Mouse (Mus musculus) lung, adult 2 months (tissue): Measurements from ENCODE around the gene Anxa5.

Experiments used
- CTCF ChIP-seq: fragments of 200-500 bp; IDR thresholded peaks from 2 replicates; pipeline ENCODE4 v1.5.1; 2011; ENCODE audit warnings: mild to moderate bottlenecking, low read length, control low read depth; ENCODE audit not compliant: insufficient read depth
- POLR2A ChIP-seq: fragments of 200-500 bp; IDR thresholded peaks from 2 replicates; pipeline ENCODE4 v1.6.1; 2011; ENCODE audit warnings: low read depth, mild to moderate bottlenecking, control low read depth, low read length, borderline replicate concordance; ENCODE audit errors: extremely low read depth

- no peak for TF ChIP-seq POLR2A
- TF ChIP-seq CTCF, result no peak
These were observed 18.1 kb upstream of the Anxa5 start for GRCm38 (mm10) chr3:36493641-36494283.
